Mouse (Mus musculus): ENCODE measurements around the gene Klhl33. TPM values are rescaled to one million over a fixed set of nuclear protein-coding genes. Genes with fewer than 3 reads are reported as not detected.

Klhl33 gene
- total RNA-seq, 2 experiments from 2014 or later, result 5.4 to 5.9 TPM

DNA sequence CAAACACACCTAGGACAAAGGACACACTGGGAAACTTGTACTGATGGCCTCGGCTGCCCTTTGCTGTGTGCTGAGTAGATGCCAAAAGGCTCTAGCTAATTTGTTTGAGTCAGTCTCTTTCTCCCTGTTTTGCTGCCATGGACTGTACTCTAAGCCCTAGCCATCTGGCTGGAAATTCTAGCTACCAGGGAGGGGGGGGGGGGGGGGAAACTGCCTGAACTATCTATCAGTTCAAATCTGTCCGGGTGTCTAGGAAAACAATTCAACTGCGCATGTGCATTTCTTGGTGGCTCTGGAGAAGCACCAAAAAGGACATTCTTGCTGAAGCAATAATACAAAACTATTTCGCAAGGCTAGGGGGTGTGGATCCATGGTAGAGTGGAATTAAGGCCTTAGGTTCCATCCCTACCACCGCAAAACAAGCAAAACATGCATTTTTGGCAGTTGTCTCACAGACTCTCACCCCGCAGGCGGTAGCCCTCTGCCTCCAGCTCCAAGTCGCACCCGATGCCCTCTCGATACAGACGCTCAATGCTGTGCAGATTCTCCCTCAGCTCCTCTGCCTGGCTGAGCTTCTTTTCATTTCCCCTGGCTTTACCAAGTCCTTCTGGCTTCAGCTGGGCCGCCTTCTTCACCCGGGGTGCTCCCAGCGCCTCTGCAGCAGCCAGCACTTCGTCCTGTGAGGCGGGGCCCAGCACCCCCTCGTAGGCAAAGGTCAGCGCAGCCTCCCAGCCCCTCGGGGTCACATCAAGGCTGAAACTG lies 1.1 kb downstream of the Klhl33 start:
- H3K4me3 ChIP-seq, result peak overlapping the region; percentile 73
- peak overlapping the region; percentile 93 for H3K27ac ChIP-seq
- no peak for TF ChIP-seq CTCF (conservative IDR thresholded peaks at IDR 0.05)
- DNase-seq (ENCODE audit: low spot score in 2 of 2), result peak; percentile 36 to 42

DNA sequence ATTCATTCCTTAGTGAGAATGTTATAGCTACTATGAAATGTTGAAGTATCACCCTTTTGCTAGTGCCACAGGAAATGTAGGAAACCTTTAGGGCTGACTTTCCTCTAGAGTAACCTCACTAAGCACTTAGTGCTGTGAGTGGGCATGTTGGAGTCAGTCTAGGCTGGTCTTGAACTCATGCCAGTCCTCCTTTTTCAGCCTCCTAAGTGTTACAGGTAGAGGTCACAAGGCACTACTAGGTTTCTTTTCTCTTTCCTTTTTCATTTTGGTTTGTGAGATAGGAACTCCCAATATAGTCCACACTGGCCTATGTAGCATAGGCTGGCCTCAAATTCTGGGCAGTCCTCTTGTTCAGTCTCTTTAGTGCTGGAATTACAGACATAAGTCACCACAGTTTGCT lies 1.9 kb downstream of the Klhl33 start:
- no peak for TF ChIP-seq CTCF (conservative IDR thresholded peaks at IDR 0.05)
- peak overlapping the region; percentile 93; the same call in 1 of the 2 replicates for H3K27ac ChIP-seq
- H3K4me3 ChIP-seq, result no peak overlapping the region; the same call in 1 of the 2 replicates
- no peak for DNase-seq (ENCODE audit: low spot score in 2 of 2)

DNA sequence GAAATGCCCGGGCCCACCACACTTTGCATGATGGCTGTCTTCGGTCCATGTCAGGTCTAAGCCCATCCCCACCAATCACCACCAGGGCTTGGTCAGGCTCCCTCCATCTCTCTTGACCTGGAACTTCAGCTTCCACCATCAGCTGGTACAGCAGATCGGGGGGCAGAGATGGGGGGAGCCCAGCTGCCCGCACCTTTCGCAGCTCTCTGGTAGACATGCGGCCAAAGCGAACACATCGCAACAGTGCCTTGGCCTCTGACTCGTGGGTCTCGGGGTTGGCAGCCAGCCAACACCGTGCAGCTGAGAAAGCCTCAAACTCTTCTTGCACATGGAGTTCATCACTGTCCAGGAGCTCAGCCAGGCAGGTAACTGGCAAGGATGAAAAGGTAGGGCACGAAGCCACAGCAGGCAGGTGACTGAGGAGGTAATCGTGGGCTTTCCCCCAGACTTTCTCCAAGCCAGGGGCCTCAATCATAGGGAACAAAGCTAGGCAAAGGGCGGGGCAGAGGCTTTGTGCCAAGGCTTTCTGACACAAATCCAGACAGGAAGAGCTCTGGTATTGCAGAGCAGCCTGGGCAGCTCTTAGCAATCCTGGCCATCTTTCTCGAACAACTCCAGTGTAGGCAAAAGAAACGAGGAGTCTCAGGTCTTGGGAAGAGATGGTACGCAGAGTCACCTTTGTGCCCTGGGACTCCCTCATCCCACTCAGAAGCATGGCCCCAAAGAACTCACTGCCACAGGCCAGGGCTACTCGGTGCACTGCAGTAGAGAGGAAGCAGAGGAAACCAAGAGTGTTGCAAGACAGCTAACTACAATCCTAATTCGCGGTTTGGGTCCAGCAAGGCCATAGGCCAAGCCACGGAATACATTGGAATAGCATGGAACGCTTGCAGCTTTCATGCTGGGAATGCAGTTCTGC lies 4.5 kb downstream of the Klhl33 start:
- no peak overlapping the region for H3K4me3 ChIP-seq
- no peak for TF ChIP-seq CTCF (conservative IDR thresholded peaks at IDR 0.05)
- no peak overlapping the region for H3K27ac ChIP-seq
- DNase-seq (ENCODE audit: low spot score in 2 of 2), result no peak

DNA sequence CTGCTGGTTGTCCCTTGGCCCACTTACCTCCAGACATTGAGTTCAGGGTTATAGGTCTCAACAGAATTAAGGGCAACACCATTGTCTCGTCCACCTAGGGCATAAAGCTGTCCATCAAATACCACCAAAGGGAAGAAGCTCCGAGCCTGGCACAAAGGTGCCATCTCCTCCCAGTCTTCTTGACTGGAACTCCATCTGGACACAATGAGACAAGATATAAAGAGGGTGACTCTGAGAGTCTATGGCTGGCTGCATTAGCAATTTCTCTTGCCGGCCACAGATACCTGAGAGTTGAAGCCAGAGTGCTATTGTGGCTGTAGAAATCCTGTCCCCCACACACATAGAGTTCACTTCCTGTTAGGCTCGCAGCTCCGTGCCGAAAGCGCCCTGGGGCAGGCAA lies 5.2 kb downstream of the Klhl33 start:
- no peak overlapping the region for H3K27ac ChIP-seq
- no peak for TF ChIP-seq CTCF (conservative IDR thresholded peaks at IDR 0.05)
- no peak overlapping the region for H3K4me3 ChIP-seq
- DNase-seq (ENCODE audit: low spot score in 2 of 2), result no peak

DNA sequence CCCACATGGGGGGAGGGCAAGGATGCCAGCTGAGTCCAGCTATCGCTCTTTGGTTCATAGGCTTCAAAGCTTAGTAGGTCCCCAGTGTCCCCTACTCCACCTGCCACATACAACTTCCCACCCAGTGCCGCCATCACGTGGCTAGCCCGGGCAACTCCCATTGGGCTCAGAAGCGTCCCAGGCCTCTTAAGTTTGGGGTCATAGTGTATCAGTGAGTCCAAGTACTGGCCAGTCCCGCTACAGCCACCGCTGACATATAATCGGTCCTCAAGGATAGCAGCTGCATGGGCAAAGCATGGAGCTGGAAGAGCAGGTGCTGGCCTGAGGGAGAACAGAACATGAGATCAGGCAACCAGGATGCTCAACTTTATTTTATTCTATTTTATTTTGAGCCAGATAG lies 5.7 kb downstream of the Klhl33 start:
- TF ChIP-seq CTCF (conservative IDR thresholded peaks at IDR 0.05), result no peak
- DNase-seq (ENCODE audit: low spot score in 2 of 2), result no peak
- Histone ChIP-seq H3K4me3 (no peak overlapping the region), H3K27ac (no peak overlapping the region)

DNA sequence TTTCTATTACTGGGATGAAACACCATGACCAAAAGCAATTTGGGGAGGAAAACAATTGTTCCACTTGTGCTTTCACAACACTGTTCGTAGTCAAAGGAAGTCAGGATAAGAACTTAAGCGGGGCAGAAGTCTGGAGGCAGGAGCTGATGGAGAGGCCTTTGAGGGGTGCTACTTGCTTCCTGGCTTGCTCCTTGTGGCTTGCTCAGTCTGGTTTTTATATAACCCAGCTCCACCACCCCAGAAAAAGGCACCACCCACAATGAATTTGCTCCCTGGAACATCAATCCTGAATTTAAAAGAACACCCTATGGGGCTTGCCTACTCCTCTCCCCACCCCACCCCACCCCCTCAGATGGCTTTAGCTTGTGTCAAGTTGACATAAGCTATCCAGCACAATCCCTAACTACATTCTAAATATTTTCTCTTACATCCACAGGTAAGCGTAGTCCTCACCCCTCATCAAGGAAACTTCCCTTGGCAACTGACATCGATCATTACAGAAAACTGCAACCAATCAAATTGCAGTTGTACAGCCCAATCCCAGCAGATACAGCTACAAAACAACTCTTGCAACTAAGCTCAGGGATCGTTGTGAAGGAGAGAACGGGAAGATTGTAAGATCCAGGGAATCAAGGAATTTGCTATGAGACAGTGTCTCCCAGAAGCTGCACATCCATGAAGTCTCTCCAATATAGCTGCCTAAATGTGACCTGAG lies 20.9 kb downstream of the Klhl33 start:
- no peak for DNase-seq (ENCODE audit: low spot score in 2 of 2)
- no peak for TF ChIP-seq CTCF (conservative IDR thresholded peaks at IDR 0.05)
- Histone ChIP-seq H3K27ac (no peak overlapping the region), H3K4me3 (no peak overlapping the region)

DNA sequence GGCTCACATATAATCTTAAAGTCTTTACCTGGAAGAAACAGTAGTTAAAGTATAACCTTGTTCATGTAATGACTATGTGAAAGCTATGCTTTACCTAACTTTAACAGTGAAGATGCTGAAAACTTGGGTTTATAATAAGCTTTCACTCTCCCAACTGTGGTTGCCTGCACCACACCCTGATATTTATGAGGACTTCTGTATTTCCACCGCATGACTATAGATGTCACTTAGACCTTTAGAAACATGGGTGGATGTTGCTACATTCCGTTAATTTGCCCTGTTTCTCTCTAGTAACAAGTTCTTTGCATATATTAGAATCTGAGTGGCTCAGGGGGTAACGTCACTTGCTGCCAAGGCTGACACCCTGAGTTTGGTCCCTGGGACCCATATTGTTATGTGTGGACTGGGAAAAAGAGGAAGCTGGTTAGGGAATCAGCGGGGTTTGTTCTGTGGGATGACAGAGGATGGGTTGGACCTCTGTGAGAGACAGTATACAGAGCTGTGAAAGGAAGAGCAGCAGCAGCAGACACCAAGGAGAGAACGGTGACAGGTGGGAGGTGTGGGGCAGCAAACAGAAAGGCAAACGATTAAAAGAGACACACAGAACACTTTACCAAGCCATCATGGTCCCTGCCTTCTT lies 21.6 kb downstream of the Klhl33 start:
- TF ChIP-seq CTCF (conservative IDR thresholded peaks at IDR 0.05), result no peak
- Histone ChIP-seq H3K27ac (no peak overlapping the region), H3K4me3 (no peak overlapping the region)
- DNase-seq (ENCODE audit: low spot score in 2 of 2), result no peak

DNA sequence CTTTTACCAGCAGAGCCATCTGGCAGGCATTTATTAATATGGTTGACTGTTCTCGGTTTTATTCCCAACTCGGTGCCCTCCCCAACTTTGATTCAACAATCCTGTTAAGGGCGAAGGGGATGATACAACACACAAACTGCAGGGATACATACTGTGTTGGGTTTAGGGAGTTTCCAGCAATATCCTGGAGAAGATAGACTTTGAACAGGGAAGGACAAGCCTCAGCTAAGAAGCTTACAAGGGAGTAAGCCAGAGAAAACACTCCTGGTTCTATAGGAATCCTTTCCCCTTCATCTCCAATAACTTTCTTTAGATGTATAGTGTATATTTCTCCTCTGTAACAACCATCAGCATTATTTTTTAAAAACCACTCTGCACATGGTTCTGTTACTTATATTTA lies 22.1 kb downstream of the Klhl33 start:
- TF ChIP-seq CTCF (conservative IDR thresholded peaks at IDR 0.05), result no peak
- no peak overlapping the region for H3K27ac ChIP-seq
- no peak overlapping the region for H3K4me3 ChIP-seq
- no peak for DNase-seq (ENCODE audit: low spot score in 2 of 2)

DNA sequence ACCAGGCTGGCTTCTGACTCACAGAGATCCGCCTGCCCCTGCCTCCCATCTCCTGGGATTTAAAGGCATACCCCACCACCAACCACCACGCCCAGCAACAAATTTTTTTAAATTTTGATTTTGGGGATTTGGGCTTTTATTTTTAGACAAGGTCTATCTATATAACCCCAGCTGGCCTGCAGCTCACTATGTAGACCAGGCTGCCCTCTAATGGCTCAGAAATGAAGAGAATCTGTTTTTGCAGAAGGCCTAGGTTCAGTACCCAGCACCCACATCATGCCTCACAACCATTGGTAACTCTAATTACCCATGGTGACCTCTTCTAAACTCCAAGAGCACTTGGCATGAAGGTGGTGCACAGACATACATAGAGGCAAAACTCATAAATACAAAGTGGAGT lies 26.0 kb downstream of the Klhl33 start:
- TF ChIP-seq CTCF (conservative IDR thresholded peaks at IDR 0.05), result 0 out of 2 replicates have a peak, but pooled peaks have one; percentile 3
- Histone ChIP-seq H3K27ac (no peak overlapping the region), H3K4me3 (no peak overlapping the region)
- DNase-seq (ENCODE audit: low spot score in 2 of 2), result no peak

DNA sequence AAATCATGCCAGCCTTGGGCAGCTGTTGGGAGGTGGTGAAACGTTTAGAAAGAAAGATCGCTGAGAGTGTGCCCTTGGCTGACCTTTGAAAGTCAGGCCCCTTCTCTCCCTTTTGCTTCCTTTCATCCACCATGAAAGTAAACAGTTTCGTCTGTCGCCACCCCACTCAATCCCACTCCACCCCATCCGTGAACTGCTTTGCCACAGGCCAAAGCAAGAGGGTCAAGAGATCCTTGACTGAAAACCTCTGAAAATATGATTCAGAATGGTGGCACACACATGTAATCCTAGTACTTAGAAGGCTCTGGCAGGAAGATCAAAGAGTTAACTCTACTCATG lies 26.5 kb downstream of the Klhl33 start:
- H3K27ac ChIP-seq, result peak overlapping the region; percentile 1; the same call in 1 of the 2 replicates
- TF ChIP-seq CTCF (conservative IDR thresholded peaks at IDR 0.05), result no peak

DNA sequence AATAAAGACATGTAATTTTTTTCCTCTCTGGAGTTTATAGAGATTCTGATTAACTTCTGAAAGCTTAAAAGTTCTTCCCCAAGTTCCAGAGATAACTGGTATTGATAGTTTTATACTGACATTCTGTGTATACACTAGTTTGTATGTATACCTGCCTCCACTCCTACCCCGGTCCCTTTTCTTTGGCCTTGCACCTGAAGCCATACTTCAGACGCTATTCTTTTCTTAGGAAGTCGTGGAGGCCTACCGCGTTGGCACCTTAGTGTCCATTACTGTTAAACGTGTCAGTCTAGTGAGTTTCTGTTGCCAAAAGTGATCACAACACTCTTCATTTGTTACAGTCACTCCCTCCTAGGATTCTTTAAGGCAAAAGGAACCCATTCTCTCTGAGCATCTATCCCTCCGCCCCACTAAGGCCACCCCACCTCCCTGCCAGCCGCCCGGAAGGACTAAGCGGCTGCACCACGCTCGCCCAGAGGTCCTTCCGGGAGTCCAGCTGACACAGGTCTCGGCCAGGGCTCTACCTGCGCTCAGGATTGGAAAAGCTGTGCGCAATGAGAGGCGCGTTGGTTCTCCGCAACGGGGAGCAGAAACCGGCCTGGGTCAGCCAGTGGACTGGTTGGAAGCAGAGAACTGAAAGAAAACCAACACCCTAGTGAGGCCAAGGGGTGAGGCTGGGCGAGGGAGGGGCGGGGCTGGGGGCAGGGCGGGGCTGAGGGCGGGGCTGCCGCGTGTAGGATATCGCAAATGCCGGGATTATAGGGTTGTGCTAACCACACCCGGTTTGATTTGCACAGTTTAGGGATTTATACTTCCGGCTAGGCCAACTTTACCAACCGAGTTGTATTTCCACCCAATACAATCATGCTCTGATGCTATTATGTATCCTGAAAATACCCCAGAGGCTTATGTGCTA lies 27.2 kb downstream of the Klhl33 start, which contains the start of gene Tep1:
Gene Tep1 (minus strand): TSS at position 672 of the 916 bp plus-strand sequence.
- peak; percentile 12 to 27 for DNase-seq (ENCODE audit: low spot score in 2 of 2)
- H3K27ac ChIP-seq, result peak within 1 kb of the TSS; percentile 44; the same call in 1 of the 2 replicates
- no peak for TF ChIP-seq CTCF (conservative IDR thresholded peaks at IDR 0.05)
- peak within 1 kb of the TSS; percentile 64 for H3K4me3 ChIP-seq

More for the DNA sequence above, 26.5 kb downstream of the Klhl33 start:
- no peak for DNase-seq (ENCODE audit: low spot score in 2 of 2)
- H3K4me3 ChIP-seq, result peak overlapping the region; percentile 64

Measured in layer of hippocampus, adult 2 months (tissue).